22 mouse cellular contexts compared by ENCODE assay signal in the genomic region with DNA sequence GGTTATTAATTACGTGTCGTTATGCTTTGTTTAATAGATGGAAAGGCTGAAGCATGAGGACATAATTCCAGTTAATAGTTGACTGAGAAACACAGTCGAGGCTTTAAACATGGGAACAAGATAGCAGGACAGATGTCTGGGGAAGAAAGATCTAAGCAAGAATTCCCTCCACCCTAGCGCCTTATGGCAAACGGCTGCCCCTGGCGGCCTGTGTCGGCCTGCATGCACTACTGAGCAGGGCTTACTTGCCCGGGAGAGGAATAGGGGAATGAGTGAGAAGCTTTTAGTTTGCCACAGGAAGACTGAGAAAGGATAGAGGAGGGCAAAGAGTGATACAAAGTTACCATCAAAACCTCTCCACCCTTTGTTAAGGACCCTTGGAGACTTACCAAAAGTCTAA. TPM values are rescaled to one million over a fixed set of nuclear protein-coding genes. Genes with fewer than 3 reads are reported as not detected.
DNase-seq lines count a peak whose midpoint lies in the region; ATAC-seq and TF ChIP-seq lines count a peak whose summit lies in the region.
"Had no signal": no experiment of that assay in that cellular context is flagged by ENCODE, and none has a peak within 500 bp of the region (broad histone marks: within the 10 kb centered on the region; RNA-seq: fewer than 3 reads in every experiment).

No protein-coding gene starts in this region.

- no peak for DNase-seq in layer of hippocampus, adult 2 months (ENCODE audit: low spot score in 2 of 2)
- no peak for DNase-seq in layer of hippocampus, adult 9-11 months
- no peak for DNase-seq in Patski (ENCODE audit: low read depth, low spot score)
- peak; percentile 55 to 67 for DNase-seq in kidney, postnatal 4 days
- DNase-seq in urinary bladder, postnatal 10 days (ENCODE audit: low spot score) = no peak
- DNase-seq in gastrocnemius, postnatal 10 days = no peak
- DNase-seq: adrenal gland, postnatal 36 days; cerebellum, adult 11-12 months; cerebellum, postnatal 10 days; gastrocnemius, postnatal 14 days; heart, adult 18-20 months; thymus, postnatal 4 days had no signal

- ATAC-seq in Patski = no peak
- peak; percentile 66; the same call in 1 of the 2 replicates for ATAC-seq in kidney, embryonic 15.5 days (replicated peaks; ENCODE audit: low FRiP score)
- ATAC-seq: forebrain, embryonic 16.5 days; lung, postnatal 0 days; midbrain, embryonic 15.5 days had no signal

- no peak overlapping the region for H3K27ac ChIP-seq in layer of hippocampus, adult 2 months
- H3K27ac ChIP-seq in kidney, embryonic 15.5 days = no peak overlapping the region
- H3K27ac ChIP-seq: forebrain, embryonic 10.5 days; heart, embryonic 13.5 days; hindbrain, embryonic 13.5 days; midbrain, embryonic 15.5 days; neural tube, embryonic 13.5 days; stomach, embryonic 15.5 days had no signal

- H3K9me3 ChIP-seq in kidney, embryonic 15.5 days (replicated peaks) = no peaks in the 10 kb centered on the region; the same call in none of the 2 replicates
- H3K9me3 ChIP-seq: midbrain, embryonic 15.5 days; neural tube, embryonic 13.5 days; stomach, embryonic 15.5 days had no signal

- H3K27me3 ChIP-seq in Patski = no peaks in the 10 kb centered on the region
- 0 out of 2 replicates have a peak, but pooled peaks cover 3% of the 10 kb centered on the region for H3K27me3 ChIP-seq in kidney, embryonic 15.5 days
- H3K27me3 ChIP-seq: heart, embryonic 13.5 days; midbrain, embryonic 15.5 days; stomach, embryonic 15.5 days had no signal

- no peak overlapping the region for H3K9ac ChIP-seq in kidney, embryonic 15.5 days
- H3K9ac ChIP-seq: heart, embryonic 13.5 days; hindbrain, embryonic 13.5 days; midbrain, embryonic 15.5 days; neural tube, embryonic 13.5 days; stomach, embryonic 15.5 days had no signal

- peak; percentile 27 for TF ChIP-seq CTCF in layer of hippocampus, adult 2 months (conservative IDR thresholded peaks at IDR 0.05)
- TF ChIP-seq CTCF in Patski (IDR thresholded peaks at IDR 0.05) = peak; percentile 66

- 50% methylated on average over 8 of the region's 8 CpGs for WGBS in kidney, embryonic 15.5 days

- peaks cover 16% of the 10 kb centered on the region for H3K4me1 ChIP-seq in kidney, embryonic 15.5 days
- H3K4me1 ChIP-seq: hindbrain, embryonic 13.5 days; midbrain, embryonic 15.5 days; neural tube, embryonic 13.5 days had no signal

- peaks cover 5% of the 10 kb centered on the region; the same call in 1 of the 2 replicates for H3K36me3 ChIP-seq in kidney, embryonic 15.5 days
- H3K36me3 ChIP-seq: forebrain, embryonic 10.5 days; hindbrain, embryonic 13.5 days; midbrain, embryonic 15.5 days; neural tube, embryonic 13.5 days; stomach, embryonic 15.5 days had no signal

- POLR2A ChIA-PET in Patski (lab: Charles Lee) = interaction anchor here (0.7 kb wide), 2 partner anchors 62 to 1408 kb away, joined by 3 to 6 read pairs; no protein-coding TSS in a partner anchor

- CTCF ChIA-PET in Patski (lab: Charles Lee) = interaction anchor here (0.8 kb wide), 1 partner anchor 118 kb away, joined by 3 read pairs; no protein-coding TSS in a partner anchor

- H3K4me2 ChIP-seq in kidney, embryonic 15.5 days = no peak overlapping the region
- H3K4me2 ChIP-seq: heart, embryonic 13.5 days; hindbrain, embryonic 13.5 days; midbrain, embryonic 15.5 days; neural tube, embryonic 13.5 days; stomach, embryonic 15.5 days had no signal

- H3K4me3 ChIP-seq in layer of hippocampus, adult 2 months = no peak overlapping the region
- H3K4me3 ChIP-seq in kidney, embryonic 15.5 days (replicated peaks) = no peak overlapping the region
- H3K4me3 ChIP-seq: forebrain, embryonic 10.5 days; heart, embryonic 13.5 days; hindbrain, embryonic 13.5 days; midbrain, embryonic 15.5 days; myocyte; neural tube, embryonic 13.5 days; stomach, embryonic 15.5 days had no signal

- in situ Hi-C loops in Patski (cut with MboI; ENCODE audit: low pct_unique_long_range_greater_than_20kb) = no loop called here

RNA-seq across cellular contexts. Expression of gene Tec, which starts 7.4 kb away (rescaled TPM):
- 1 to 10 TPM; 1.1 to 1.8 TPM for total RNA-seq in layer of hippocampus, adult 2 months (2021)
- polyA plus RNA-seq in Patski (2021) = 8.3 TPM
- 8.4 and 8.6 TPM in 2 replicates for polyA plus RNA-seq in kidney, embryonic 15.5 days (2015; fragmentation: Nextera tagmentation; extraction: Ambion mirVana)
- 1 to 10 TPM; 2.3 to 4.3 TPM for total RNA-seq in gastrocnemius, postnatal 10 days (2021)

RNA-seq across cellular contexts. Expression of gene Slain2, which starts 53.2 kb away (rescaled TPM):
- 10 to 100 TPM; 23.3 to 24.0 TPM for total RNA-seq in layer of hippocampus, adult 2 months (2021)
- 50.4 TPM for polyA plus RNA-seq in Patski (2021)
- 14.1 and 15.1 TPM in 2 replicates for polyA plus RNA-seq in kidney, embryonic 15.5 days (2015; fragmentation: Nextera tagmentation; extraction: Ambion mirVana)
- total RNA-seq in gastrocnemius, postnatal 10 days (2021) = 10 to 100 TPM; 80.4 to 87.9 TPM

Comparison
In these comparisons a context has a peak if more than half of its experiments do, and no peak if none do; other contexts are left out.
1. DNase-seq: peak in kidney, postnatal 4 days (2 of 2); none in layer of hippocampus, adult 2 months (0 of 2), layer of hippocampus, adult 9-11 months (single experiment), Patski (single experiment), urinary bladder, postnatal 10 days (single experiment) and gastrocnemius, postnatal 10 days (single experiment).